Mouse (Mus musculus): ENCODE data around the gene D10Wsu102e.
"Not testable (repeated sequence)": the region's sequence is repeated elsewhere in the genome, so short reads cannot be mapped to it uniquely, and the experiment has no call there.

Gene D10Wsu102e

GRCm38 (mm10) chr10:83457531-83457930 lies 97.5 kb downstream of the D10Wsu102e start:
- CTCF ChIA-PET: no interaction called here
- POLR2A ChIA-PET: no interaction called here

GRCm38 (mm10) chr10:83475226-83475625 lies 115.2 kb downstream of the D10Wsu102e start:
- ChIA-PET POLR2A (interaction anchor here in 1 of 4 experiments (0.6 kb wide), 1 partner anchor 118 kb away, joined by 3 read pairs; no protein-coding TSS in a partner anchor), CTCF (no interaction called here)

GRCm38 (mm10) chr10:83477286-83477685 lies 117.3 kb downstream of the D10Wsu102e start:
- ChIA-PET CTCF (no interaction called here), POLR2A (no interaction called here)

DNA sequence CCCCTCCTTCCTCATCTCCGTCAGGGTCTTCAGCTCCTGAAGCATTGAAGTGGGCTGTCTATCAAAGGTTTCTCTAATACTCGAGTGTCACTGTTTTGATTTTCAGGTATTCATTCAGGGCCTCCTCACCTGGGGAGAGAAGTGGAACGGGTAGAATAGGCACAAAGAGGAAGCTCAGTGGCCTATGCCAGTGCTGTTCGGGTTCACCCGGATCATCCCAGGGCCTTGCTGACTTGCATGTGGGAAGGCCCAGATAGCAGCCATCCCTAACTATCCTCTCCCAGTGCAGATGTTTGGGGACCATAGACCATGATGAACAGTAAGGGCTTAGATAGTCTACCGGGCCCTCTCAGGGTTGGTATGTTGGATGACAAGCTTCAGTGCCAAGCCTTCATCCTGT lies 130.5 kb downstream of the D10Wsu102e start:
- CTCF ChIA-PET: no interaction called here
- POLR2A ChIA-PET: interaction anchor here in 1 of 4 experiments (1.1 kb wide), 1 partner anchor 22 kb away, joined by 3 read pairs; no protein-coding TSS in a partner anchor

- POLR2A ChIA-PET: interaction anchor here in 2 of 4 experiments (0.8 to 1.2 kb wide), 4 partner anchors 10 to 263 kb away, joined by 3 to 5 read pairs (median 3); no protein-coding TSS in a partner anchor
- CTCF ChIA-PET: interaction anchor here in 2 of 4 experiments (0.8 to 1.2 kb wide), 2 partner anchors 11 to 12 kb away, joined by 3 to 4 read pairs; no protein-coding TSS in a partner anchor
These were observed 137.3 kb downstream of the D10Wsu102e start for GRCm38 (mm10) chr10:83497321-83497720.

GRCm38 (mm10) chr10:83508962-83509660 lies 149.1 kb downstream of the D10Wsu102e start:
- ChIA-PET CTCF (interaction anchor here (0.6 to 2.2 kb wide), 20 partner anchors 11 to 1223 kb away, joined by 3 to 6 read pairs (median 4); no protein-coding TSS in a partner anchor), POLR2A (interaction anchor here in 3 of 4 experiments (0.5 to 1.6 kb wide), 5 partner anchors 10 to 602 kb away, joined by 3 to 4 read pairs (median 3); no protein-coding TSS in a partner anchor)

- CTCF ChIA-PET: interaction anchor here in 1 of 4 experiments (0.7 kb wide), 1 partner anchor 292 kb away, joined by 4 read pairs; no protein-coding TSS in a partner anchor
- POLR2A ChIA-PET: interaction anchor here in 1 of 4 experiments (0.7 kb wide), 1 partner anchor 131 kb away, joined by 3 read pairs; no protein-coding TSS in a partner anchor
These were observed 151.3 kb downstream of the D10Wsu102e start for GRCm38 (mm10) chr10:83511304-83511703.

DNA sequence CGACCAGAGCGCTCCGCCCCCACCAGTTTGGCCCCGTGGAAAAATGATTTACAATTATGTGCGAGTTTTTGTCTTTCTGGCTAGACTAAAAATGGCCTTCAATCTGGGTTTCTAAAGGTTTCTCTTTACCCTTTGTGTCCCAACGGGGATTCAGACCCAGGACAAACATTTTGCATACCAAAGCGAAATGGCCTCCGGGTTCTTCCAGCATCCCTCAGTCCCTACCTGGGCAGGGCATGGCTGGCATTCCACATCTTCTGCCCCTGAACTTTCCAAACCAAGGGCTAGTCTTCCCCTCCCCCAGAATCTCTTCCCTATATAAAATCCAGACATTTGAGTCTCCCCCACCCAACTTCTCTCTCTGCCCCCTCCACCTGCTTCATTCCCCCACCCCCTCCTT lies 153.7 kb downstream of the D10Wsu102e start:
- ChIA-PET CTCF (interaction anchor here in 2 of 4 experiments (0.6 to 1.5 kb wide), 3 partner anchors 120 to 615 kb away, joined by 3 to 12 read pairs (median 3); no protein-coding TSS in a partner anchor), POLR2A (interaction anchor here in 2 of 4 experiments (0.6 to 1.2 kb wide), 3 partner anchors 19 to 654 kb away, joined by 3 to 5 read pairs (median 5); no protein-coding TSS in a partner anchor)

GRCm38 (mm10) chr10:83520990-83521389 lies 161.0 kb downstream of the D10Wsu102e start:
- CTCF ChIA-PET: interaction anchor here (0.5 to 1.2 kb wide), 11 partner anchors 9 to 1262 kb away, joined by 3 to 11 read pairs (median 4); partner anchors contain the start of gene Aldh1l2 (in 2 of the 4)
- POLR2A ChIA-PET: interaction anchor here in 1 of 4 experiments (0.8 to 1.2 kb wide), 3 partner anchors 13 to 302 kb away, joined by 3 to 4 read pairs (median 3); partner anchors contain the start of gene Aldh1l2

- POLR2A ChIA-PET: interaction anchor here in 1 of 4 experiments (1.7 kb wide), 1 partner anchor 9 kb away, joined by 4 read pairs; the partner anchor contains the start of gene Aldh1l2
- CTCF ChIA-PET: not testable (repeated sequence)
These were observed 164.2 kb downstream of the D10Wsu102e start for GRCm38 (mm10) chr10:83524238-83524637.

DNA sequence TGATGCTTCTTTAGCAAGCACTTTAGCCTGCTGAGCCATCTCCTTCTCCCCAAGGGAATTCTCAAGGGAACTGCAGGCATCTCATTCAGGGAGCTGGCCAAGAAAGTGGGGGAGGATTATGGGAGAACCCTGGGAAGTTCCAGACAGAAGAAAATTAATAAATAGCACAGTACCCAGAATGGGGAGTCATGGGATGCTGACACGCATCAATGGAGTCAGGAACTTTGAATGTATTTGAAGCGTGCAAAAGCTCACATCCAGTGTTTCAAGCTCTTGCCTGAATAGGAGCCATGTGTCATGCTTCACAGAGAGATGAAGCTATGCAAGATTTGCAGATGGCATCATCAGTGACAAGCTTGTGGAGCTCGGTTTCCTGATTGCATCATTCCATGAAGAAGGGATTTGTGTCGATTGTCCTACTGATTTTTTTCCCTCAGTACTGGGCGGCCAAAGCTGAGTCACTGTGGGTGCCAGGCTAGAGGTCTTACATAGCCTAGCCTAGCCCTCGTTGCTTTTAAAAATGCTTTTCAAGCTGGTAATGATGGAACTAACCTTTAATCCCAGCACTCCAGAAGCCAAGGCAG lies 170.5 kb downstream of the D10Wsu102e start:
- ChIA-PET POLR2A (interaction anchor here in 2 of 4 experiments (0.6 to 1.6 kb wide), 3 partner anchors 9 to 671 kb away, joined by 3 to 5 read pairs (median 3); no protein-coding TSS in a partner anchor), CTCF (interaction anchor here in 1 of 4 experiments (0.6 to 1.0 kb wide), 3 partner anchors 9 to 218 kb away, joined by 3 to 4 read pairs (median 3); no protein-coding TSS in a partner anchor)

DNA sequence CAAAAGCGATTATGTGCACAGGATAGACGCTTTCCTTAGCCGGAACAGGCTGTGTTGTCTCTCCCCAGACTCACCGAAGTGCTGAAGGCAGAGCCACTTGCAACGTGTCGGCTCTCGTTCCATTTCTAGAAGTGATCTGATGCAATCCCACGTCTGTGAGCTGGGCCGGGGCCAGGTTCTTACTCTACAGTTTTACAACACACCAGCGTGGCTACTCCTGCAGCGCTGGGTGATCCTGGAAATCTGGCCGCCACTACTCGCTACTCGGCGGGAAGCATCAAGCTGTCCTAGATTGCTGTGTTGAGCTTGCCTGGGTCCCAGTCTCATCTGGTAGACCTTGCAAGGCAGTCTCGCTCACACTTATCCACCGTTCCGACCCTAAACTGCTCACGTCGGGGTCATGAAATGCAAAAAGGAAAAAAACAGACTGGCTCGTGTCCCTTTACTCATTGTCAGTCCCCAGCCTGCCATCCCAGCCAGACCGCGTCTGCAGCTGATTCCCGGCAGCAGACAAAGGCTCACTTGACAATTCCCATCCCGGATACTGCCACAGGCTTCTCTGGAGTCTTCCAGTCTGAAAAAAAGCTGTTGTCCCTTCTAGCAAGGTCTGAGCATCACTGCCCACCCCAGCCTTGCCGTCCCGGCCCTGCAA lies 173.4 kb downstream of the D10Wsu102e start:
- CTCF ChIA-PET: interaction anchor here in 3 of 4 experiments (0.6 to 1.7 kb wide), 10 partner anchors 12 to 904 kb away, joined by 3 to 11 read pairs (median 3); no protein-coding TSS in a partner anchor
- POLR2A ChIA-PET: interaction anchor here (0.6 to 5.6 kb wide), 23 partner anchors 8 to 766 kb away, joined by 3 to 49 read pairs (median 3); partner anchors contain the start of genes Washc4 (in 2 of the 4), Appl2 (in 1 of the 4) and D10Wsu102e (in 1 of the 4)

GRCm38 (mm10) chr10:83533910-83534283 lies 173.9 kb downstream of the D10Wsu102e start, which contains the start of gene Aldh1l2:
Aldh1l2 (minus strand) TSS chr10:83534140.
- CTCF ChIA-PET: interaction anchor here in 2 of 4 experiments (0.7 to 1.7 kb wide), 8 partner anchors 12 to 904 kb away, joined by 3 to 11 read pairs (median 3); no protein-coding TSS in a partner anchor
- POLR2A ChIA-PET: interaction anchor here (0.6 to 5.6 kb wide), 22 partner anchors 9 to 766 kb away, joined by 3 to 49 read pairs (median 3); partner anchors contain the start of genes Washc4 (in 2 of the 4), Appl2 (in 1 of the 4) and D10Wsu102e (in 1 of the 4)

DNA sequence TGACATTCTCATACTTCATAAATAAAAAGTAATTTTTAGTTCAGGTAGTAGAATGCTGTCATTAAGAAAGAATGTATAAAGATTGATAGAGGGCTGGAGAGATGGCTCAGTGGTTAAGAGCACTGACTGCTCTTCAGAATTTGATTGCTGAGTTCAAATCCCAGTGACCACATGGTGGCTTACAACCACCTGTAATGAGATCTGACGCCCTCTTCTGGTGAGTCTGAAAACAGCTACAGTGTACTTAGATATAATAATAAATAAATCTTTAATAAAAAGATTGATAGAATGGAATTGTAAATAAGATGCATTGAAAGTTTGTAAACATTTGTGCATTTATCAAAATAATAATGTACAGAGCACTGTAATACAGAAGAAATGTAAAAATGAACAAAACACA lies 176.4 kb downstream of the D10Wsu102e start:
- POLR2A ChIA-PET: interaction anchor here in 2 of 4 experiments (0.6 to 5.6 kb wide), 3 partner anchors 8 to 361 kb away, joined by 3 to 49 read pairs (median 3); partner anchors contain the start of gene Washc4 (in 1 of the 2)
- CTCF ChIA-PET: interaction anchor here in 1 of 4 experiments (0.6 kb wide), 1 partner anchor 117 kb away, joined by 5 read pairs; no protein-coding TSS in a partner anchor

Measured in embryonic stem cell, embryonic (primary cell).